Mouse (Mus musculus) G1E (cell line): ENCODE results near the gene Plcd3.

Experiments used
- CTCF ChIP-seq: IDR thresholded peaks from 2 replicates; pipeline ENCODE4 v1.5.1; 2012; ENCODE audit warnings: low read depth, low read length, inconsistent platforms, mixed read lengths
- GATA1 ChIP-seq: IDR thresholded peaks from 2 replicates; pipeline ENCODE4 v1.6.1; 2012; ENCODE audit warnings: borderline replicate concordance, low read length, inconsistent platforms, mixed read lengths
- GATA2 ChIP-seq: IDR thresholded peaks from 2 replicates; pipeline ENCODE4 v1.6.1; 2012; ENCODE audit warnings: low read depth, low read length, inconsistent platforms, borderline replicate concordance
- TAL1 ChIP-seq: conservative IDR thresholded peaks from 2 replicates; pipeline ENCODE4 v1.6.1; 2012; ENCODE audit warnings: low read depth, low read length, inconsistent platforms, mixed read lengths

DNA sequence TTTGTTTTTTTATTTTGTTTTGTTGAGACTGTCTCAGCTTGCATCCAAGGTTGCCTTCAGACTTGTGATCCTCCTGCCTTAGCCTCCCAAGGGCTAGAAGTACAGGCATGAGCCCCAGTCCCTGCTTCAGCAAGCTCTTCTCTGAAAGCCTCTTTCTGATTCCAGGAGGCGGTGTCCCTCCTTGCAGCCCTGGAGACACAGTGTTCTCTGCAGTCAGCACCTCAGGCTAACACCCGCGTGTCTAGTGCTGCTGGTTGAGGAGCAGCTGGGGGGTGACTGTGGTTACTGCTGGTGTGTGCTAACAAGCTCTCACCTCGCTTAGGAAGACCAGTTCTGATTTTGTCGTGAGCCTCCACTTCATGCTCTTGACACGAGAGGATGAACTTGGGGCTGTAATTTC lies 66.5 kb downstream of the Plcd3 start:
- no peak for TF ChIP-seq CTCF
- TF ChIP-seq GATA1, result no peak
- TF ChIP-seq TAL1, result no peak
- no peak for TF ChIP-seq GATA2
